Mouse (Mus musculus): ENCODE results near the gene Enpp4. TPM values are rescaled to one million over a fixed set of nuclear protein-coding genes. Genes with fewer than 3 reads are reported as not detected.

The Enpp4 gene
- polyA plus RNA-seq, 1 experiment from 2014 or later, result 4.4 TPM

- DNase-seq (ENCODE audit: low spot score) (no peak), ATAC-seq (no peak)
- Histone ChIP-seq H3K36me3 (ENCODE audit: control insufficient read depth, insufficient read depth, low read length) (no peaks in the 10 kb centered on the region), H3K27ac (ENCODE audit: low read depth, low read length) (no peak overlapping the region), H3K27me3 (replicated peaks; ENCODE audit: control insufficient read depth, insufficient read depth, low read length) (no peaks in the 10 kb centered on the region), H3K4me2 (ENCODE audit: low read length) (no peak overlapping the region), H3K4me3 (ENCODE audit: low read depth, low read length) (no peak overlapping the region), H3K9me3 (replicated peaks; ENCODE audit: control insufficient read depth, low read length) (no peaks in the 10 kb centered on the region), H3K4me1 (ENCODE audit: control insufficient read depth, insufficient read depth, low read length) (no peaks in the 10 kb centered on the region), H3K9ac (ENCODE audit: low read length) (no peak overlapping the region)
- 84% methylated on average over 8 of the region's 8 CpGs for WGBS
Measured at GRCm38 (mm10) chr17:44136018-44136417, 30.4 kb upstream of the Enpp4 start.

DNA sequence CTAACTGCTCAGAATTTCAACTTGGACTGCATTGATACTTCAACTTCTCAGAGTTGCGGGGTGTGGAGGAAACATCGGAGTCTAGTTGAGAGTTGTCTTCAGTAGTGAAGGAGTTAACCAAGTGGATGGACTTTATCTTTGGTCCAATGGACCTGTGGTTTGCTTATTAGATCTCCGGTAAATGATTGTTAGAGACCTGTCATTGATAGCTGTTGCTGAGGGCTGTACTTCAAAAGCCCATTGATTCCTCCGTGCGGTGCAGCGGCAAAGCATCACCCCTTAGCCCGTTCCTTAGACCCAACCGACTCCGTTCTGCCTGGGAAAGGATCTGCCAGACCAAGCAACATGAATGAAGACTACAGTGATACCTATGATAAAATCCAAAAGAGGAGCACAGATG lies 28.9 kb upstream of the Enpp4 start:
- ATAC-seq (no peak), DNase-seq (ENCODE audit: low spot score) (no peak)
- Histone ChIP-seq H3K4me3 (ENCODE audit: low read depth, low read length) (no peak overlapping the region), H3K4me1 (ENCODE audit: control insufficient read depth, insufficient read depth, low read length) (no peaks in the 10 kb centered on the region), H3K27me3 (replicated peaks; ENCODE audit: control insufficient read depth, insufficient read depth, low read length) (no peaks in the 10 kb centered on the region), H3K36me3 (ENCODE audit: control insufficient read depth, insufficient read depth, low read length) (no peaks in the 10 kb centered on the region), H3K27ac (ENCODE audit: low read depth, low read length) (no peak overlapping the region), H3K9me3 (replicated peaks; ENCODE audit: control insufficient read depth, low read length) (no peaks in the 10 kb centered on the region), H3K9ac (ENCODE audit: low read length) (no peak overlapping the region), H3K4me2 (ENCODE audit: low read length) (no peak overlapping the region)
- 68% methylated on average over 9 of the region's 9 CpGs for WGBS

DNA sequence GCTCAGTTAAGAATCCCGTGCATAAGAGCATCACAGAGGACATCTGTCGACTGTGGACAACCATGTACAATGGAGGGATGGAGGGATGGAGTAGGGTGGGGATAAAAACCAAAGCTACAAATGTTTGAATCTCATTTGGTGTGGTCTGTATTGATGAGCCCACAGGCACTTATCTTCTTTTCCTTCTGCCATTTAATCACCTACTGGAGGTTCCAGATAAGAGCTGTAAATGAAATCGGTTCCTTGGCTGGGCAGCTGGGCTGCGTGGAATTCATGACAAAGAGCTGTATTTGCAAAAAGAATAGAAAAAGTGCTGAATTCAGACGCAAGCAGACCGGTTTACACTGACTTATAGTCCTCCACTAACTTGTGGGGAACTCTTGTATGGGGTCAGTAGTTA lies 28.5 kb upstream of the Enpp4 start:
- Histone ChIP-seq H3K27me3 (replicated peaks; ENCODE audit: control insufficient read depth, insufficient read depth, low read length) (no peaks in the 10 kb centered on the region), H3K9ac (ENCODE audit: low read length) (no peak overlapping the region), H3K27ac (ENCODE audit: low read depth, low read length) (no peak overlapping the region), H3K4me1 (ENCODE audit: control insufficient read depth, insufficient read depth, low read length) (no peaks in the 10 kb centered on the region), H3K4me2 (ENCODE audit: low read length) (no peak overlapping the region), H3K4me3 (ENCODE audit: low read depth, low read length) (no peak overlapping the region), H3K9me3 (replicated peaks; ENCODE audit: control insufficient read depth, low read length) (no peaks in the 10 kb centered on the region), H3K36me3 (ENCODE audit: control insufficient read depth, insufficient read depth, low read length) (no peaks in the 10 kb centered on the region)
- no peak for ATAC-seq
- no peak for DNase-seq (ENCODE audit: low spot score)
- 78% methylated on average over 6 of the region's 6 CpGs for WGBS

- no peaks in the 10 kb centered on the region for H3K36me3 ChIP-seq (ENCODE audit: control insufficient read depth, insufficient read depth, low read length)
- H3K4me1 ChIP-seq (ENCODE audit: control insufficient read depth, insufficient read depth, low read length), result no peaks in the 10 kb centered on the region
- H3K27ac ChIP-seq (ENCODE audit: low read depth, low read length), result no peak overlapping the region
- no peaks in the 10 kb centered on the region for H3K27me3 ChIP-seq (replicated peaks; ENCODE audit: control insufficient read depth, insufficient read depth, low read length)
- ATAC-seq, result peak; percentile 37; the same call in 1 of the 2 replicates
- H3K9me3 ChIP-seq (replicated peaks; ENCODE audit: control insufficient read depth, low read length), result no peaks in the 10 kb centered on the region
- WGBS, result 15% methylated on average over 7 of the region's 7 CpGs
- DNase-seq (ENCODE audit: low spot score), result peak; percentile 80
- no peak overlapping the region for H3K4me3 ChIP-seq (ENCODE audit: low read depth, low read length)
- no peak overlapping the region for H3K4me2 ChIP-seq (ENCODE audit: low read length)
- no peak overlapping the region for H3K9ac ChIP-seq (ENCODE audit: low read length)
Measured at GRCm38 (mm10) chr17:44130429-44130828, 24.8 kb upstream of the Enpp4 start.

DNA sequence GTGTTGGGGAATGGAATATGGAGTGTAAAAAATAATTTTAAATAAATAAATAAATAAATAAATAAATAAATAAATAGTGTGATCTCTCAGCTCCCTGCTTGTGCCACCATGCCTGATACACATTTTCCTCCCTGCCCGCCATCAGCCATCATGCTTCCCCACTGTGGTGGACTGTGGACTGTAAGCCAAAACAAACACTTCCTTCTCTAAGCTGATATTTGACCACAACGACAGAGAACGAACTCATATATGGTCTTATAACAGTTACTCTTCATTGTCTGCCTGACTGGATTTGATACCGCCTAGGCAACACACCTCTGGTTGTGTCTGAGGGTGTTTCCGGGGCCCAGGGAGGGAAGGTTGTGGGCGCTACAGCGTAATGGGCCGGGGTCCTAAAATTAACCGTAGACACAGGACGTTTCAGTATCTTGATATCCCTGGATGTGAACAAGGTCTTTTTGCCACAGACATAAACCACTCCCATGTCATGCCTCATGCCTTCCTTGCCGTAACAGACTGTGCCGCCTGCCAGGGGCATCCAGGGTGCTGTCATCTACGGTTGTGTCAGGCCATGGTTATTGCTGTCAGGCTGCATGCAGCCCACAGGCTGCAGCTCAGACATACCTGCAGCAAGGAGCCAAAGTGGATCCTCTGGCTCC lies 23.6 kb upstream of the Enpp4 start:
- 92% methylated on average over 13 of the region's 13 CpGs for WGBS
- Histone ChIP-seq H3K9ac (ENCODE audit: low read length) (no peak overlapping the region), H3K4me1 (ENCODE audit: control insufficient read depth, insufficient read depth, low read length) (no peaks in the 10 kb centered on the region), H3K36me3 (ENCODE audit: control insufficient read depth, insufficient read depth, low read length) (no peaks in the 10 kb centered on the region), H3K9me3 (replicated peaks; ENCODE audit: control insufficient read depth, low read length) (no peaks in the 10 kb centered on the region), H3K4me3 (ENCODE audit: low read depth, low read length) (no peak overlapping the region), H3K4me2 (ENCODE audit: low read length) (no peak overlapping the region), H3K27ac (ENCODE audit: low read depth, low read length) (no peak overlapping the region), H3K27me3 (replicated peaks; ENCODE audit: control insufficient read depth, insufficient read depth, low read length) (no peaks in the 10 kb centered on the region)
- ATAC-seq, result no peak
- DNase-seq (ENCODE audit: low spot score), result no peak

- Histone ChIP-seq H3K9ac (ENCODE audit: low read length) (no peak overlapping the region), H3K36me3 (ENCODE audit: control insufficient read depth, insufficient read depth, low read length) (no peaks in the 10 kb centered on the region), H3K9me3 (replicated peaks; ENCODE audit: control insufficient read depth, low read length) (no peaks in the 10 kb centered on the region), H3K4me1 (ENCODE audit: control insufficient read depth, insufficient read depth, low read length) (no peaks in the 10 kb centered on the region), H3K27ac (ENCODE audit: low read depth, low read length) (no peak overlapping the region), H3K27me3 (replicated peaks; ENCODE audit: control insufficient read depth, insufficient read depth, low read length) (no peaks in the 10 kb centered on the region), H3K4me3 (ENCODE audit: low read depth, low read length) (no peak overlapping the region), H3K4me2 (ENCODE audit: low read length) (no peak overlapping the region)
- ATAC-seq (no peak), DNase-seq (ENCODE audit: low spot score) (no peak)
- 72% methylated on average over 12 of the region's 12 CpGs for WGBS
Measured at GRCm38 (mm10) chr17:44121366-44122100, 15.9 kb upstream of the Enpp4 start.

DNA sequence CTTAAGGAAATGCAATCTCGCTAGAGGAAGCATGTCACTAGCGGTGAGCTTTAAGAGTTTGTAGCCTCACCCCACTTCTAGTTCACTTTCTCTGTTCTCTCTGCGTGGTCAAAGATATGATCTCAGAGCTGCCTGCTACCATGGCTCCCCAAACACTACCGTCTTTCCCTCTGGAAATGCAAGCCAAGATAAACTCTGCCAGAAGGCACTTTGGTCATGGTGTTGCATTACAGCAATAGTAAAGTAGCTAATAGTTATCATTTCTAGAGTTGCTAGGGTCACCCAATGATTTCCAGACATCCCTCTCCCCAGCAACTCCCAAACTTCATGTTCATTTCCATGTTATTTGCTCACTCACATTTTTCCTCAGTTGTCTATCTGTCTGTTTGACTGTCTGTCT lies 12.6 kb upstream of the Enpp4 start:
- H3K27me3 ChIP-seq (replicated peaks; ENCODE audit: control insufficient read depth, insufficient read depth, low read length), result no peaks in the 10 kb centered on the region
- no peak overlapping the region for H3K4me3 ChIP-seq (ENCODE audit: low read depth, low read length)
- DNase-seq (ENCODE audit: low spot score), result no peak
- no peaks in the 10 kb centered on the region for H3K36me3 ChIP-seq (ENCODE audit: control insufficient read depth, insufficient read depth, low read length)
- H3K9ac ChIP-seq (ENCODE audit: low read length), result no peak overlapping the region
- H3K27ac ChIP-seq (ENCODE audit: low read depth, low read length), result no peak overlapping the region
- no peaks in the 10 kb centered on the region for H3K4me1 ChIP-seq (ENCODE audit: control insufficient read depth, insufficient read depth, low read length)
- H3K4me2 ChIP-seq (ENCODE audit: low read length), result no peak overlapping the region
- ATAC-seq, result no peak
- WGBS, result 85% methylated on average over 4 of the region's 4 CpGs
- no peaks in the 10 kb centered on the region for H3K9me3 ChIP-seq (replicated peaks; ENCODE audit: control insufficient read depth, low read length)

GRCm38 (mm10) chr17:44117721-44118120 lies 12.1 kb upstream of the Enpp4 start:
- 76% methylated on average over 2 of the region's 2 CpGs for WGBS
- H3K4me2 ChIP-seq (ENCODE audit: low read length), result no peak overlapping the region
- H3K4me1 ChIP-seq (ENCODE audit: control insufficient read depth, insufficient read depth, low read length), result no peaks in the 10 kb centered on the region
- DNase-seq (ENCODE audit: low spot score), result no peak
- no peaks in the 10 kb centered on the region for H3K9me3 ChIP-seq (replicated peaks; ENCODE audit: control insufficient read depth, low read length)
- ATAC-seq, result no peak
- no peak overlapping the region for H3K4me3 ChIP-seq (ENCODE audit: low read depth, low read length)
- no peaks in the 10 kb centered on the region for H3K36me3 ChIP-seq (ENCODE audit: control insufficient read depth, insufficient read depth, low read length)
- no peaks in the 10 kb centered on the region for H3K27me3 ChIP-seq (replicated peaks; ENCODE audit: control insufficient read depth, insufficient read depth, low read length)
- H3K9ac ChIP-seq (ENCODE audit: low read length), result no peak overlapping the region
- H3K27ac ChIP-seq (ENCODE audit: low read depth, low read length), result no peak overlapping the region

GRCm38 (mm10) chr17:44116584-44116983 lies 11.0 kb upstream of the Enpp4 start:
- Histone ChIP-seq H3K4me3 (ENCODE audit: low read depth, low read length) (no peak overlapping the region), H3K36me3 (ENCODE audit: control insufficient read depth, insufficient read depth, low read length) (no peaks in the 10 kb centered on the region), H3K4me1 (ENCODE audit: control insufficient read depth, insufficient read depth, low read length) (no peaks in the 10 kb centered on the region), H3K4me2 (ENCODE audit: low read length) (no peak overlapping the region), H3K27me3 (replicated peaks; ENCODE audit: control insufficient read depth, insufficient read depth, low read length) (no peaks in the 10 kb centered on the region), H3K9me3 (replicated peaks; ENCODE audit: control insufficient read depth, low read length) (no peaks in the 10 kb centered on the region), H3K9ac (ENCODE audit: low read length) (no peak overlapping the region), H3K27ac (ENCODE audit: low read depth, low read length) (no peak overlapping the region)
- no peak for DNase-seq (ENCODE audit: low spot score)
- 85% methylated on average over 2 of the region's 2 CpGs for WGBS
- no peak for ATAC-seq

Data from forebrain, embryonic 14.5 days (tissue).